Mouse (Mus musculus) lung, postnatal 0 days (tissue): ENCODE data around the gene Nup93.

Experiments used
- CTCF ChIP-seq: IDR thresholded peaks from 2 replicates; pipeline ENCODE4 v1.5.1; 2016; ENCODE audit warnings: antibody characterized with exemption, mild to moderate bottlenecking
- EP300 ChIP-seq: IDR thresholded peaks from 2 replicates; pipeline ENCODE4 v1.6.1; 2016; ENCODE audit warnings: antibody characterized with exemption, mild to moderate bottlenecking, control low read depth

GRCm38 (mm10) chr8:94348425-94348824 lies 134.1 kb downstream of the Nup93 start:
- TF ChIP-seq CTCF (no peak), EP300 (no peak)
